9 mouse cellular contexts compared by ENCODE assay signal in genomic region chr4:145034506-145035243, GRCm38 (mm10).
A peak's percentile ranks its signal among the peaks of the same experiment; 100 is the strongest.
DNase-seq lines count a peak whose midpoint lies in the region; ATAC-seq lines count a peak whose summit lies in the region.
"Had no signal": no experiment of that assay in that cellular context is flagged by ENCODE, and none has a peak within 500 bp of the region (broad histone marks: within the 10 kb centered on the region; RNA-seq: fewer than 3 reads in every experiment).

No protein-coding gene starts in this region.

- peak; percentile 43 for DNase-seq in midbrain, embryonic 10.5 days (ENCODE audit: low spot score)
- DNase-seq in thymus, postnatal 4 days = no peak
- no peak for DNase-seq in right cerebral cortex, postnatal 14 days
- DNase-seq in layer of hippocampus, adult 8-10 months (ENCODE audit: low spot score in 2 of 2) = no peak

- peaks cover 16% of the 10 kb centered on the region for H3K4me1 ChIP-seq in midbrain, embryonic 10.5 days
- H3K4me1 ChIP-seq in midbrain, embryonic 15.5 days = peaks cover 3% of the 10 kb centered on the region; the same call in 1 of the 2 replicates
- H3K4me1 ChIP-seq in embryonic facial prominence, embryonic 12.5 days = peaks cover 22% of the 10 kb centered on the region
- no peaks in the 10 kb centered on the region for H3K4me1 ChIP-seq in hindbrain, embryonic 16.5 days (ENCODE audit: control insufficient read depth, insufficient read depth, low read depth, low read length)
- H3K4me1 ChIP-seq in liver, embryonic 12.5 days = peaks cover 87% of the 10 kb centered on the region

- ATAC-seq in midbrain, embryonic 15.5 days (replicated peaks) = no peak
- ATAC-seq in embryonic facial prominence, embryonic 12.5 days (ENCODE audit: insufficient number of reproducible peaks, insufficient read depth, low FRiP score, low TSS enrichment) = no peak; the same call in 1 of the 2 replicates
- ATAC-seq in hindbrain, embryonic 16.5 days = peak; percentile 26; the same call in 1 of the 2 replicates
- peak; percentile 92 for ATAC-seq in liver, embryonic 12.5 days

- no peaks in the 10 kb centered on the region for H3K9me3 ChIP-seq in midbrain, embryonic 10.5 days (replicated peaks)
- no peaks in the 10 kb centered on the region for H3K9me3 ChIP-seq in midbrain, embryonic 15.5 days
- H3K9me3 ChIP-seq in embryonic facial prominence, embryonic 12.5 days = no peaks in the 10 kb centered on the region
- no peaks in the 10 kb centered on the region for H3K9me3 ChIP-seq in hindbrain, embryonic 16.5 days (ENCODE audit: control insufficient read depth, low read length)
- H3K9me3 ChIP-seq in liver, embryonic 12.5 days (replicated peaks) = no peaks in the 10 kb centered on the region
- H3K9me3 ChIP-seq: midbrain, embryonic 12.5 days had no signal

- peaks cover 5% of the 10 kb centered on the region; the same call in 1 of the 2 replicates for H3K36me3 ChIP-seq in midbrain, embryonic 10.5 days
- peaks cover 14% of the 10 kb centered on the region for H3K36me3 ChIP-seq in midbrain, embryonic 15.5 days (replicated peaks)
- H3K36me3 ChIP-seq in embryonic facial prominence, embryonic 12.5 days = peaks cover 5% of the 10 kb centered on the region; the same call in 1 of the 2 replicates
- peaks cover 4% of the 10 kb centered on the region; the same call in 1 of the 2 replicates for H3K36me3 ChIP-seq in hindbrain, embryonic 16.5 days (ENCODE audit: control insufficient read depth, insufficient read depth, low read length)
- H3K36me3 ChIP-seq in liver, embryonic 12.5 days = peaks cover 37% of the 10 kb centered on the region

- 28% methylated on average over 11 of the region's 11 CpGs for WGBS in midbrain, embryonic 10.5 days
- WGBS in midbrain, embryonic 15.5 days = 27% methylated on average over 11 of the region's 11 CpGs
- WGBS in embryonic facial prominence, embryonic 12.5 days = 11% methylated on average over 11 of the region's 11 CpGs
- WGBS in hindbrain, embryonic 16.5 days = 10% methylated on average over 11 of the region's 11 CpGs
- WGBS in liver, embryonic 12.5 days (ENCODE audit: insufficient replicate concordance) = 20% methylated on average over 11 of the region's 11 CpGs

- no peak overlapping the region for H3K9ac ChIP-seq in midbrain, embryonic 15.5 days
- H3K9ac ChIP-seq in embryonic facial prominence, embryonic 12.5 days = no peak overlapping the region
- no peak overlapping the region for H3K9ac ChIP-seq in hindbrain, embryonic 16.5 days (ENCODE audit: low read depth, low read length)
- peak overlapping the region; percentile 61 for H3K9ac ChIP-seq in liver, embryonic 12.5 days
- H3K9ac ChIP-seq: midbrain, embryonic 12.5 days had no signal

- no peak overlapping the region for H3K4me3 ChIP-seq in midbrain, embryonic 10.5 days
- no peak overlapping the region for H3K4me3 ChIP-seq in midbrain, embryonic 15.5 days
- no peak overlapping the region for H3K4me3 ChIP-seq in embryonic facial prominence, embryonic 12.5 days
- no peak overlapping the region for H3K4me3 ChIP-seq in hindbrain, embryonic 16.5 days (ENCODE audit: low read length)
- H3K4me3 ChIP-seq in liver, embryonic 12.5 days = peak overlapping the region; percentile 34
- H3K4me3 ChIP-seq: midbrain, embryonic 12.5 days had no signal

- H3K27ac ChIP-seq in midbrain, embryonic 10.5 days (replicated peaks) = peak overlapping the region; percentile 63; the same call in 1 of the 2 replicates
- no peak overlapping the region for H3K27ac ChIP-seq in midbrain, embryonic 15.5 days
- peak overlapping the region; percentile 33 for H3K27ac ChIP-seq in embryonic facial prominence, embryonic 12.5 days
- no peak overlapping the region for H3K27ac ChIP-seq in hindbrain, embryonic 16.5 days (ENCODE audit: low read depth, low read length)
- H3K27ac ChIP-seq in liver, embryonic 12.5 days = peak overlapping the region; percentile 90
- H3K27ac ChIP-seq: midbrain, embryonic 12.5 days had no signal

- H3K27me3 ChIP-seq in midbrain, embryonic 10.5 days (ENCODE audit: low read depth, poor library complexity, severe bottlenecking) = no peaks in the 10 kb centered on the region
- no peaks in the 10 kb centered on the region for H3K27me3 ChIP-seq in midbrain, embryonic 15.5 days (replicated peaks)
- no peaks in the 10 kb centered on the region for H3K27me3 ChIP-seq in embryonic facial prominence, embryonic 12.5 days
- H3K27me3 ChIP-seq in hindbrain, embryonic 16.5 days (replicated peaks; ENCODE audit: control insufficient read depth, insufficient read depth, low read length) = no peaks in the 10 kb centered on the region
- no peaks in the 10 kb centered on the region for H3K27me3 ChIP-seq in liver, embryonic 12.5 days (replicated peaks)
- H3K27me3 ChIP-seq: midbrain, embryonic 12.5 days had no signal

- no peak overlapping the region for H3K4me2 ChIP-seq in midbrain, embryonic 15.5 days
- H3K4me2 ChIP-seq in embryonic facial prominence, embryonic 12.5 days (replicated peaks) = no peak overlapping the region
- no peak overlapping the region for H3K4me2 ChIP-seq in hindbrain, embryonic 16.5 days (ENCODE audit: low read length)
- peak overlapping the region; percentile 71 for H3K4me2 ChIP-seq in liver, embryonic 12.5 days
- H3K4me2 ChIP-seq: midbrain, embryonic 12.5 days had no signal

Comparison
In these comparisons a context has a peak if more than half of its experiments do, and no peak if none do; other contexts are left out.
1. H3K27ac ChIP-seq: peak in midbrain, embryonic 10.5 days (single experiment), embryonic facial prominence, embryonic 12.5 days (single experiment) and liver, embryonic 12.5 days (single experiment); none in midbrain, embryonic 15.5 days (single experiment) and hindbrain, embryonic 16.5 days (single experiment).
2. ATAC-seq: peak in hindbrain, embryonic 16.5 days (single experiment) and liver, embryonic 12.5 days (single experiment); none in midbrain, embryonic 15.5 days (single experiment) and embryonic facial prominence, embryonic 12.5 days (single experiment).